Mouse (Mus musculus) heart, adult 2 months (tissue): ENCODE results near the gene Zfp990.
"Not testable (repeated sequence)": the region's sequence is repeated elsewhere in the genome, so short reads cannot be mapped to it uniquely, and the experiment has no call there.

Experiments used
- CTCF ChIP-seq: fragments of 200-600 bp; IDR thresholded peaks from 2 replicates; pipeline ENCODE4 v1.8.1; 2022; ENCODE audit warnings: antibody characterized with exemption, mild to moderate bottlenecking, moderate library complexity
- POLR2A ChIP-seq: fragments of 200-500 bp; IDR thresholded peaks from 2 replicates; pipeline ENCODE4 v1.6.1; 2011; ENCODE audit warnings: mild to moderate bottlenecking, low read depth, low read length, control low read depth; ENCODE audit not compliant: insufficient read depth

- not testable (repeated sequence) for TF ChIP-seq POLR2A, CTCF
These were observed 69.8 kb downstream of the Zfp990 start for GRCm38 (mm10) chr4:145580333-145580732.
